Mouse (Mus musculus) spleen, postnatal 4 days (tissue): Measurements from ENCODE around the gene Slit3.

Experiments used
- DNase-seq, 2 experiments: peaks; one replicate each; pipeline ENCODE4 v3.0.0; 2022; ENCODE audit warnings: low spot score in 2 of 2

Slit3 gene

GRCm38 (mm10) chr11:35587174-35587959 lies 466.3 kb downstream of the Slit3 start:
- DNase-seq = peak in 1 of 2 experiments; percentile 15

- DNase-seq = no peak
Measured at GRCm38 (mm10) chr11:35589892-35590291, 468.9 kb downstream of the Slit3 start.

- no peak for DNase-seq
Measured at GRCm38 (mm10) chr11:35593146-35594034, 472.4 kb downstream of the Slit3 start.

GRCm38 (mm10) chr11:35596064-35596463 lies 475.0 kb downstream of the Slit3 start:
- no peak for DNase-seq

GRCm38 (mm10) chr11:35597882-35598281 lies 476.9 kb downstream of the Slit3 start:
- DNase-seq = no peak

GRCm38 (mm10) chr11:35598732-35599131 lies 477.7 kb downstream of the Slit3 start:
- DNase-seq = no peak

GRCm38 (mm10) chr11:35601652-35602240 lies 480.7 kb downstream of the Slit3 start:
- no peak for DNase-seq

- no peak for DNase-seq
Measured at GRCm38 (mm10) chr11:35602586-35602985, 481.6 kb downstream of the Slit3 start.

- DNase-seq = no peak
Measured at GRCm38 (mm10) chr11:35603946-35604345, 482.9 kb downstream of the Slit3 start.

GRCm38 (mm10) chr11:35604848-35605790 lies 484.1 kb downstream of the Slit3 start:
- DNase-seq = no peak

GRCm38 (mm10) chr11:35607191-35607590 lies 486.2 kb downstream of the Slit3 start:
- DNase-seq = no peak

- no peak for DNase-seq
Measured at GRCm38 (mm10) chr11:35608794-35609193, 487.8 kb downstream of the Slit3 start.

GRCm38 (mm10) chr11:35612262-35612896 lies 491.4 kb downstream of the Slit3 start:
- no peak for DNase-seq

- no peak for DNase-seq
Measured at GRCm38 (mm10) chr11:35614530-35614929, 493.5 kb downstream of the Slit3 start.

- no peak for DNase-seq
Measured at GRCm38 (mm10) chr11:35619421-35619820, 498.4 kb downstream of the Slit3 start.

GRCm38 (mm10) chr11:35622736-35623135 lies 501.7 kb downstream of the Slit3 start:
- DNase-seq = no peak

- DNase-seq = no peak
Measured at GRCm38 (mm10) chr11:35624515-35625270, 503.7 kb downstream of the Slit3 start.

GRCm38 (mm10) chr11:35625576-35625975 lies 504.6 kb downstream of the Slit3 start:
- no peak for DNase-seq

- DNase-seq = no peak
Measured at GRCm38 (mm10) chr11:35626161-35626885, 505.3 kb downstream of the Slit3 start.
